Mouse (Mus musculus) mouse embryonic stem cell (cell line): ENCODE results near the gene Nsg2.
"Not testable (repeated sequence)": the region's sequence is repeated elsewhere in the genome, so short reads cannot be mapped to it uniquely, and the experiment has no call there.

ENCODE experiments used
- in situ Hi-C, 2 experiments: fragments of 300-500 bp; cut with MboI; formaldehyde crosslinking; loops; 1 replicate in 1 of 2; 3 replicates in 1 of 2; pipeline ENCODE4 v1.14.3; 2019 to 2020; ENCODE audit warnings: low sequenced_read_pairs in 2 of 2, low pct_unique_long_range_greater_than_20kb in 1 of 2, mixed read lengths in 1 of 2; ENCODE audit not compliant: unreplicated experiment in 1 of 2

Gene Nsg2

GRCm38 (mm10) chr11:32000281-32000680 lies at the start of gene Nsg2:
Nsg2 (plus strand) TSS chr11:32000463.
- in situ Hi-C loops = no loop called here

DNA sequence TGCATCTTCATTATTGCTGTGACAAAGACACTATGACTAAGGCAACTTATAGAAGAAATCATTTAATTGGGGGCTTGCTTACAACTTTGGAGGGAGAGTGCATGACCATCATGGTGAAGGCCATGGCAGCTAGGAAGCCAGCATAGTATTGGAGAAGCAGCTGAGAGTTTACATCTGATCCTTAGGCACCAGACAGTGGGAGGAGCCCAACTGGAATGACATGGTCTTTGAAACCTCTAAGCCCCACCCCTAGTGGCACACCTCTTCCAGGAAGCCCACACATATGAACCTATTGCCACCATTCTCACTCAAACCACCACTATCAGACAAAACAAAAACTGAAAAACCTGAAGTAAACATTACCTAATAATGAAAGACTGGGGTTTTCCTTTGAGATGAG lies 40.2 kb upstream of the Nsg2 start:
- in situ Hi-C loops = no loop called here

- in situ Hi-C loops = no loop called here
Measured at GRCm38 (mm10) chr11:31963993-31964392, 36.3 kb upstream of the Nsg2 start.

DNA sequence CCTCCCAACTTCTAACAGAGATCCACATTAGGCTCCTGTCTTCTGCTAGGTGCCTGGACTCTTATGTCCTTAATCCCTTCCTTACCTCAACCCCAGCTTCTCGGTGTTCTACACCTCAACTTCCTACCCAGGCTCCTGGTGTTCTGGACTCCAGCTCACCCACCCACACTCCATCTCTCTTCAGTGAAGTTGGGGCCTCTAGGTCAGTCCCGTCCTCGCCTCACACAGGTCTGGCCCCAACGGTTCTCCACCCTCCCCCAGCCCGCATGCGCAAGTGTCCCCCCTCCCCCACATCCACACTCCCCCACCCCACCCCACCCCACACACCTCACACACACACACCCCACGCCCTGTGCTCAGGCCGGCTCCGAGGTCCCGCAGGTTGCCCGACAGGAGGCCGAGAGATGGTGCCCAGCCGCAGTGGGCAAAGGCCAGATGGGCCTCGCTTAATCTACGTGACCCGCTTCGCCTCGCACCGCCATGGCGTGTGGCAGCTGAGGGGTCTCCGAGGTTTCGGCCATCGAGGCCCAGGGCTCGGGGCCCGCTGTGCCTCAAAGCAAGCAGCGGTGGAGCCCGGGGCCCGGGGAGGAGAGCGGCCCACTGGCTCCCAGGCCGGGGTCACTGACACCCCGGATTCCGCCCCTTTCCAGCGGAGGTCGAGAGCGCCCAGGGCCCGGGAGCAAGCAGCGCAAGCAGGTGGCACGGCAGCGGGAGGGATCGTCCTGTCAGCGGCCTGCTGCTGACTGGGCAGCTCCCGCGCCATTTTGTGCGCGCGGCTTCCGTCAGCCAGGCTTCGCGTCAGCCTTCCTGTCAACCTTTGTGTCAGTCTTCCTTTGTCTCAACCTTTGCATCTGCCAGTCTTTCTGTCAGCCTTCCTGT lies 34.8 kb upstream of the Nsg2 start, which contains the start of gene 4930524B15Rik:
Gene 4930524B15Rik (plus strand): TSS at position 337 of the 879 bp plus-strand sequence.
- in situ Hi-C loops = no loop called here

- in situ Hi-C loops = no loop called here
Measured at GRCm38 (mm10) chr11:31974132-31974531, 26.1 kb upstream of the Nsg2 start.

DNA sequence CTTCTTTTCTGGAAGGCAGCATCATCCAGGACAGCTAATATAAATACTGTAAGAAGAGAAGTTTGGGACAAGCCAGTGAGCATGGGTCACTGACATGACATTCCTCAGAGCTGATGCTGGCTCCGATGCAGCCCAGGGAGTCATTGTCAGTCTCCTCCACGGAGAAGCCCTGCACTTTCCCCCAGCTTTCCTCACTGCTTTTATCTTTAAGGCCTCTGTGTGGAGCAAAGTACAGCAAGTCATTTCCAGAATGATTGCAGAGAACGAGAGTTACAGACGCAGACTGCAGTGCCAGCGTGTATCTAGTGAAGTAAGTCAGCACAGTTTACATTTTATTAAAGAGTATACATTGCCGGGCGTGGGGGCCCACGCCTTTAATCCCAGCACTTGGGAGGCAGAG lies 25.4 kb upstream of the Nsg2 start:
- in situ Hi-C loops = no loop called here

GRCm38 (mm10) chr11:31975678-31976077 lies 24.6 kb upstream of the Nsg2 start:
- in situ Hi-C loops = no loop called here

GRCm38 (mm10) chr11:31976137-31976536 lies 24.1 kb upstream of the Nsg2 start:
- in situ Hi-C loops = no loop called here

- in situ Hi-C loops = not testable (repeated sequence)
Measured at GRCm38 (mm10) chr11:31980089-31980488, 20.2 kb upstream of the Nsg2 start.

- in situ Hi-C loops = no loop called here
Measured at GRCm38 (mm10) chr11:31981830-31982229, 18.4 kb upstream of the Nsg2 start.

- in situ Hi-C loops = not testable (repeated sequence)
Measured at GRCm38 (mm10) chr11:31982247-31982943, 17.9 kb upstream of the Nsg2 start.

DNA sequence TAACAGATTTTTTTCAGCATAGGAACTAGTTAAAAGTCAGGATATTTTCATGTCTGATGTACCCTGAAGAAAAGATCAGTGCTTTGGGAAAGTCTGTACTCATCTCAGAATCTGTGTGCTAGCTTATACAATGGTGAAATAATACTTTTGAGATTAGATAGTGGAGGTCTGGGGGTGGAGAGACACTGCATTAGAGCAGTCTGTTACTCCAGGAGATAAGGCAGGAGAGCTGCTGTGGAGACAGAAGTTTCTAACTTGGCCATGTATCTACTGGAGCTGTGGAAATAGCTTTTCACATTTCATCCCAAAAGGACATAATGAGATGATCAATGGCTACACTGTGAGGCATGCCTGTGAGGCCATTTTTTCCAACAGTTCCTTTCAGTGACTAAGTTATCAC lies 17.0 kb upstream of the Nsg2 start:
- in situ Hi-C loops = no loop called here

DNA sequence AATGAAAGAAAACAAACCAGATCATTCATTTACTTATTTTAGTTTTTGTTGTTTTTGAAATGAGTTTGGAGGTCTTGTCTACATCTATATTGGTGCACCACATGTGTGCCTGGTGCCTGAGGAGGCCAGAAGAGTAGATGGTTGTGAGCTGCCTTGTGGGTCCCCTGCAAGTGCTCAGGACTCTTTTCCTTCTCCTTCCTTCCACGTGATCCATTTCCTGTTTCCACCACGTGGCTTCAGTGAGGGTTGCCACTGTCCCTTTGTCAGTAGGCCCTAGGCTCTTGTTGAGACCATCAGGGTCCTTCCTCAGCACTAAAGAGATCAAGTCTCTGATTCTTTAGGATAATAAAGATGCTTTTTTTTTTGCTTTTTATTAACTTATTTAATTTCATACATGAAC lies 15.5 kb upstream of the Nsg2 start:
- in situ Hi-C loops = no loop called here

GRCm38 (mm10) chr11:31992535-31992934 lies 7.7 kb upstream of the Nsg2 start:
- in situ Hi-C loops = no loop called here

DNA sequence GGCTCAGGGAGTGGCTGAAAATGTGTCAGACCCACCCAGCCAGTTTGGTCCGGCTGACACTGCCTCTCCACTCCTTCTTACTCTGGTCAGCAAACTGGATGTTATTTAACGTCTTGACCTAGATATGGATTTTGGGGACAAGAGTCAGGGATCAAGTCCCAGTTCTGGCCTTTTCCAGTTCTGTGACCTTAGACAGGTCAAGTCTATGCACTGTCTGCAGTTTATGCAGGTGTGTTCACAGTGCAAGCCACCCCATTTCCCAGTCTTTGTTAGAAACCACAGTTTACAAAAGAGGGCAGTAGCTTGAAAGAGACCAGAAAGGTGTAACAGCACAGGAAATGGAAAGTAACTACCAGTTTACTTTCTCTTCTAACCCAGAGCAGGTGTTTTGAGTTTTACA lies 547 bp upstream of the Nsg2 start:
- in situ Hi-C loops = no loop called here

GRCm38 (mm10) chr11:32001181-32001910 lies 1.1 kb downstream of the Nsg2 start:
- in situ Hi-C loops = no loop called here

DNA sequence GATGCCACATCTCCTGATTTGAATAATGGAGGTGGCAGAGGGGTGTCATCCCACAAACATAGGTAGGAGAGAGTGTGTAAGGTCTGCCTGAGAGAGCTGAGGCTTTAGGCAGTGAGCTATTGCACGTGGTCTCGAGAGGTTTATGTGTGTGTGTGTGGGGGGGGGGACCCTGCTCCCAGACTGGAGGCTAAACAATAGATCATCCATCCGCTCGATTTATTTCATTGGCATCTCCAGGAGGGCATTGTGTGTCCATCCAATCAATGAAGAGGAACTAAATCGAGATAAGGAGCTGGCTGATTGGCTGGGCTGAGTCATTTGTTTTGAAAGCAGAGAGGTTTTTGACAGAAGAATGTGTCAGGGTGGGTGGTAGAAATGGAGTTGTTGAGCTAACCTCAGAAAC lies 2.4 kb downstream of the Nsg2 start:
- in situ Hi-C loops = no loop called here

- in situ Hi-C loops = not testable (repeated sequence)
Measured at GRCm38 (mm10) chr11:32008049-32008448, 7.8 kb downstream of the Nsg2 start.

- in situ Hi-C loops = no loop called here
Measured at GRCm38 (mm10) chr11:32008852-32009251, 8.6 kb downstream of the Nsg2 start.
